Mouse (Mus musculus): ENCODE measurements around the gene Lin28a. TPM values are rescaled to one million over a fixed set of nuclear protein-coding genes. Genes with fewer than 3 reads are reported as not detected.

The Lin28a gene
- not detected for polyA plus RNA-seq (2014; fragmentation: Illumina TruSeq; extraction: RNeasy Lipid Tissue Mini Kit (QIAGEN cat#74804); ENCODE audit: insufficient read depth, low read depth, low replicate concordance)

GRCm38 (mm10) chr4:134018779-134019145 is at the start of gene Lin28a:
Gene Lin28a, minus strand, starts transcription at chr4:134018841.

GRCm38 (mm10) chr4:134060135-134060865 is 41.7 kb upstream of the Lin28a start, which contains the start of gene Crybg2:
Gene Crybg2, plus strand, starts transcription at chr4:134060815.

GRCm38 (mm10) chr4:134053538-134053937 is 34.9 kb upstream of the Lin28a start, which contains the start of gene Zfp683:
Gene Zfp683, plus strand, starts transcription at chr4:134053838.

GRCm38 (mm10) chr4:134000466-134001438 is 17.9 kb downstream of the Lin28a start, which contains the start of gene Dhdds:
Gene Dhdds, minus strand, starts transcription at chr4:134000918.

GRCm38 (mm10) chr4:133968150-133968921 is 50.3 kb downstream of the Lin28a start, which contains the start of gene Hmgn2:
Gene Hmgn2, minus strand, starts transcription at chr4:133968650.

Other genes with a start within 250 kb of the Lin28a start
- 23.5 TPM for gene Rps6ka1, start 131.0 kb downstream of the Lin28a start, polyA plus RNA-seq (2014; fragmentation: Illumina TruSeq; extraction: RNeasy Lipid Tissue Mini Kit (QIAGEN cat#74804); ENCODE audit: insufficient read depth, low read depth, low replicate concordance)
- gene Hmgn2, start 50.2 kb downstream of the Lin28a start, polyA plus RNA-seq (2014; fragmentation: Illumina TruSeq; extraction: RNeasy Lipid Tissue Mini Kit (QIAGEN cat#74804); ENCODE audit: insufficient read depth, low read depth, low replicate concordance) = 176 TPM
- gene Dhdds, start 17.9 kb downstream of the Lin28a start, polyA plus RNA-seq (2014; fragmentation: Illumina TruSeq; extraction: RNeasy Lipid Tissue Mini Kit (QIAGEN cat#74804); ENCODE audit: insufficient read depth, low read depth, low replicate concordance) = 20.7 TPM
- gene Zfp683, start 35.0 kb upstream of the Lin28a start, polyA plus RNA-seq (2014; fragmentation: Illumina TruSeq; extraction: RNeasy Lipid Tissue Mini Kit (QIAGEN cat#74804); ENCODE audit: insufficient read depth, low read depth, low replicate concordance) = 0.21 TPM
- gene Crybg2, start 42.0 kb upstream of the Lin28a start, polyA plus RNA-seq (2014; fragmentation: Illumina TruSeq; extraction: RNeasy Lipid Tissue Mini Kit (QIAGEN cat#74804); ENCODE audit: insufficient read depth, low read depth, low replicate concordance) = 2.5 TPM
- 396 TPM for gene Cd52, start 76.2 kb upstream of the Lin28a start, polyA plus RNA-seq (2014; fragmentation: Illumina TruSeq; extraction: RNeasy Lipid Tissue Mini Kit (QIAGEN cat#74804); ENCODE audit: insufficient read depth, low read depth, low replicate concordance)
- 12.1 TPM for gene Ubxn11, start 83.7 kb upstream of the Lin28a start, polyA plus RNA-seq (2014; fragmentation: Illumina TruSeq; extraction: RNeasy Lipid Tissue Mini Kit (QIAGEN cat#74804); ENCODE audit: insufficient read depth, low read depth, low replicate concordance)
- 356 TPM for gene Sh3bgrl3, start 109.9 kb upstream of the Lin28a start, polyA plus RNA-seq (2014; fragmentation: Illumina TruSeq; extraction: RNeasy Lipid Tissue Mini Kit (QIAGEN cat#74804); ENCODE audit: insufficient read depth, low read depth, low replicate concordance)
- 6.3 TPM for gene Cep85, start 168.3 kb upstream of the Lin28a start, polyA plus RNA-seq (2014; fragmentation: Illumina TruSeq; extraction: RNeasy Lipid Tissue Mini Kit (QIAGEN cat#74804); ENCODE audit: insufficient read depth, low read depth, low replicate concordance)
- not detected for gene Gm7534, start 184.2 kb upstream of the Lin28a start, polyA plus RNA-seq (2014; fragmentation: Illumina TruSeq; extraction: RNeasy Lipid Tissue Mini Kit (QIAGEN cat#74804); ENCODE audit: insufficient read depth, low read depth, low replicate concordance)
- not detected for gene Catsper4, start 208.5 kb upstream of the Lin28a start, polyA plus RNA-seq (2014; fragmentation: Illumina TruSeq; extraction: RNeasy Lipid Tissue Mini Kit (QIAGEN cat#74804); ENCODE audit: insufficient read depth, low read depth, low replicate concordance)
- 5.7 TPM for gene Cnksr1, start 219.6 kb upstream of the Lin28a start, polyA plus RNA-seq (2014; fragmentation: Illumina TruSeq; extraction: RNeasy Lipid Tissue Mini Kit (QIAGEN cat#74804); ENCODE audit: insufficient read depth, low read depth, low replicate concordance)
- gene E130218I03Rik, start 224.8 kb upstream of the Lin28a start, polyA plus RNA-seq (2014; fragmentation: Illumina TruSeq; extraction: RNeasy Lipid Tissue Mini Kit (QIAGEN cat#74804); ENCODE audit: insufficient read depth, low read depth, low replicate concordance) = not detected
- gene Zfp593, start 226.8 kb upstream of the Lin28a start, polyA plus RNA-seq (2014; fragmentation: Illumina TruSeq; extraction: RNeasy Lipid Tissue Mini Kit (QIAGEN cat#74804); ENCODE audit: insufficient read depth, low read depth, low replicate concordance) = 8.1 TPM
- gene Gm30191, start 228.1 kb upstream of the Lin28a start, polyA plus RNA-seq (2014; fragmentation: Illumina TruSeq; extraction: RNeasy Lipid Tissue Mini Kit (QIAGEN cat#74804); ENCODE audit: insufficient read depth, low read depth, low replicate concordance) = not detected
- 19.9 TPM for gene Grrp1, start 235.3 kb upstream of the Lin28a start, polyA plus RNA-seq (2014; fragmentation: Illumina TruSeq; extraction: RNeasy Lipid Tissue Mini Kit (QIAGEN cat#74804); ENCODE audit: insufficient read depth, low read depth, low replicate concordance)